Mouse (Mus musculus) hindbrain, embryonic 13.5 days (tissue): ENCODE results near the gene Eci1. TPM values are rescaled to one million over a fixed set of nuclear protein-coding genes. Genes with fewer than 3 reads are reported as not detected.
A peak's percentile ranks its signal among the peaks of the same experiment; 100 is the strongest.
"Not testable (repeated sequence)": the region's sequence is repeated elsewhere in the genome, so short reads cannot be mapped to it uniquely, and the experiment has no call there.

Experiments
- ATAC-seq: fragments of 200-750 bp; cut with Nextera tagmentation; 2 replicates; pipeline ENCODE4 v1.8.0; 2017; ENCODE audit warnings: moderate TSS enrichment; ENCODE audit not compliant: low FRiP score
- H3K27ac ChIP-seq: fragments of 300-500 bp; sonication (generic); 2 replicates; pipeline ENCODE4 v1.5.1; 2015; ENCODE audit warnings: inconsistent platforms, mild to moderate bottlenecking, moderate library complexity
- H3K27me3 ChIP-seq: fragments of 300-500 bp; sonication (generic); 2 replicates; pipeline ENCODE4 v1.6.1; 2015; ENCODE audit warnings: mild to moderate bottlenecking, inconsistent platforms
- H3K36me3 ChIP-seq: fragments of 300-500 bp; sonication (generic); 2 replicates; pipeline ENCODE4 v1.6.1; 2015; ENCODE audit warnings: mild to moderate bottlenecking, inconsistent platforms
- H3K4me1 ChIP-seq: fragments of 300-500 bp; sonication (generic); replicated peaks from 2 replicates; pipeline ENCODE4 v1.6.1; 2015; ENCODE audit warnings: inconsistent platforms
- H3K4me2 ChIP-seq: fragments of 300-500 bp; sonication (generic); 2 replicates; pipeline ENCODE4 v1.6.1; 2015; ENCODE audit warnings: inconsistent platforms, mild to moderate bottlenecking, moderate library complexity
- H3K4me3 ChIP-seq: fragments of 300-500 bp; sonication (generic); 2 replicates; pipeline ENCODE4 v1.5.1; 2015; ENCODE audit warnings: mild to moderate bottlenecking, inconsistent platforms
- H3K9ac ChIP-seq: fragments of 300-500 bp; sonication (generic); 2 replicates; pipeline ENCODE4 v1.6.1; 2015; ENCODE audit warnings: mild to moderate bottlenecking, inconsistent platforms
- H3K9me3 ChIP-seq: fragments of 300-500 bp; sonication (generic); 2 replicates; pipeline ENCODE4 v1.6.1; 2016; ENCODE audit warnings: inconsistent platforms
- WGBS: fragments of 180-500 bp; shearing (Covaris S2); methylation state at CpG from one replicate; pipeline ENCODE4 v1.1.7; 2015; 5-methylcytosine and 5-hydroxymethylcytosine counted together
- polyA plus RNA-seq: library from polyadenylated mRNA; unstranded; fragments of >200 nt; fragmentation: Nextera tagmentation; extraction: Ambion mirVana; gene quantifications from 2 replicates; pipeline ENCODE4 v1.2.1, GENCODE M21; 2015

The Eci1 gene
- polyA plus RNA-seq, 1 experiment from 2014 or later = 55.6 TPM

DNA sequence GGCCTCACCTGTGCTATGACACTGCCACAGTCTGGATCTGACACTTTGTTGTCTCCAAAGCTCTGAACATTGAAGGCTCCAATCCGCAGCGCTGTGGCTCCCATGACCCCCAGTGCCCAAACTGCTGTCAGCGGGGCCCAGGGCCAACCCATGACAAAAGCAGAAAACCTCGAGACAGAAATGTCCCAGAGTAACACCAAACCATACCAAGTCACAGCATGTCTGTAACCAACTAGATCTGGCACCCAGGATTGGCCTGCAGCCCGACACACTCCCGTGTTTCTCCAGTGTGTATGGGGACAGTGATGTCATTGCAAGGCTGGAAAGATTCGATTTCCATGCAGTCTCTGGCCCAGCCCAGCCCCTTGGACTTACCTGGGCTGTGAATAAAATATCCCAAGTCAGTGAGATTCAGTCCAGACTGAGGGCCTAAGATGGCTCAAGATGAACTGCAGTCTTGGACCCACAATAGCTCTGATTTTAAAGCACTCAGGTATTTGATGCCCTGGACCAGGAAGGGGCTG lies 16.3 kb downstream of the Eci1 start, which contains the start of gene Dnase1l2:
Dnase1l2 (minus strand) TSS at position 474 of the 524 bp plus-strand sequence.
- ATAC-seq = no peak

GRCm38 (mm10) chr17:24443409-24443808 lies 17.0 kb downstream of the Eci1 start:
- Histone ChIP-seq H3K9me3 (no peaks in the 10 kb centered on the region), H3K36me3 (peaks cover 98% of the 10 kb centered on the region), H3K27me3 (no peaks in the 10 kb centered on the region), H3K4me2 (no peak overlapping the region), H3K4me3 (no peak overlapping the region), H3K27ac (no peak overlapping the region), H3K9ac (no peak overlapping the region), H3K4me1 (no peaks in the 10 kb centered on the region)
- no peak for ATAC-seq
- WGBS = 89% methylated on average over 4 of the region's 4 CpGs

More for the DNA sequence above, 16.3 kb downstream of the Eci1 start, which contains the start of gene Dnase1l2:
- no peaks in the 10 kb centered on the region for H3K27me3 ChIP-seq
- H3K9ac ChIP-seq = no peak within 1 kb of the TSS
- H3K4me3 ChIP-seq = no peak within 1 kb of the TSS
- no peak within 1 kb of the TSS for H3K27ac ChIP-seq
- H3K4me1 ChIP-seq = no peaks in the 10 kb centered on the region
- peaks cover 96% of the 10 kb centered on the region for H3K36me3 ChIP-seq
- no peak within 1 kb of the TSS for H3K4me2 ChIP-seq
- H3K9me3 ChIP-seq = no peaks in the 10 kb centered on the region
- 82% methylated on average over 7 of the region's 7 CpGs for WGBS

DNA sequence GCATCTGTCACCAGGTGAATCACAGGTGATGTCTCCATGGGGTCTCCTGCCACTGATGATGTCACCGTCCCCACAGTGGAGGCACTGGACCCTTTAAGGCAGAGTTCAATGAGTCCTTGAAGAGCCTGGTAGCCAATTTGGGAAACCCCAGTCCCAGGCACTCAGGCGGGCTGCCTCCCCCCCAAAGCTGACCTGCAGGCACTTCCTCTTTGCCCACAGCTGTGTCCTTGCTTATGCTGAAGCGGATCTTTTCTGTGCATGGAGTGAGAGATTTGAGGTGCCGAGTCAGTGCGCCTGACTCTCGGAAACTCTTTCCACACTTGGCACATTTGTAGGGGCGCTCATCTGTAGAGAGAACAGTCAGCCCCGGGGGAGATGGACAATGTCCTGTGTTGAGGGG lies 20.1 kb downstream of the Eci1 start:
- H3K9ac ChIP-seq = no peak overlapping the region
- H3K27me3 ChIP-seq = no peaks in the 10 kb centered on the region
- no peaks in the 10 kb centered on the region for H3K9me3 ChIP-seq
- no peak overlapping the region for H3K4me3 ChIP-seq
- 97% methylated on average over 8 of the region's 8 CpGs for WGBS
- no peak overlapping the region for H3K27ac ChIP-seq
- ATAC-seq = no peak
- no peak overlapping the region for H3K4me2 ChIP-seq
- peaks cover 98% of the 10 kb centered on the region for H3K36me3 ChIP-seq
- no peaks in the 10 kb centered on the region; the same call in 1 of the 2 replicates for H3K4me1 ChIP-seq

GRCm38 (mm10) chr17:24449507-24449906 lies 23.1 kb downstream of the Eci1 start:
- H3K36me3 ChIP-seq = peaks cover 72% of the 10 kb centered on the region

DNA sequence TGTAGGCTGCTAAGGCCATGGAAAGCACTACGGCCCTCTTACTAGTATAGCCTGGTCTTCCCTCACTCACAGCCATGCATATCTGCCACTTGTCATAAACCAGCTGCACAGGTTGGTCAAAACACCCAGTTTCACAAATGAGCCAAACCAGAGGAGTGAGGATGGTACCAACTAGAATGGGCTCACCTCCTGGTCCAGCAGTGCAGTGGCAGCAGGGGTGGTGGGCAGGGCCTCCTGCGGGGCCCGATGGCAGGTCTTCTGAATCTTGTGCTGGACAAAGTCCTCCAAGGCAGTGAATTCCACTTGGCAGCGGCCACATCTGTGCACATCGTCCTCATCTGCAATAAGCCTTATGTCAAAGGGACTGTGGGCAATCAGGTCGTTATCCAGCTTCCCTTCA lies 24.8 kb downstream of the Eci1 start:
- Histone ChIP-seq H3K4me1 (peaks cover 33% of the 10 kb centered on the region), H3K4me2 (no peak overlapping the region), H3K9me3 (no peaks in the 10 kb centered on the region), H3K27me3 (no peaks in the 10 kb centered on the region), H3K9ac (no peak overlapping the region), H3K4me3 (no peak overlapping the region), H3K27ac (no peak overlapping the region), H3K36me3 (peaks cover 55% of the 10 kb centered on the region)
- 97% methylated on average over 6 of the region's 6 CpGs for WGBS
- no peak for ATAC-seq

More at GRCm38 (mm10) chr17:24449507-24449906, 23.1 kb downstream of the Eci1 start:
- Histone ChIP-seq H3K4me2 (no peak overlapping the region), H3K9me3 (no peaks in the 10 kb centered on the region), H3K4me3 (no peak overlapping the region), H3K27ac (no peak overlapping the region), H3K27me3 (no peaks in the 10 kb centered on the region), H3K9ac (no peak overlapping the region), H3K4me1 (peaks cover 29% of the 10 kb centered on the region)
- ATAC-seq = no peak
- WGBS = 95% methylated on average over 6 of the region's 6 CpGs

DNA sequence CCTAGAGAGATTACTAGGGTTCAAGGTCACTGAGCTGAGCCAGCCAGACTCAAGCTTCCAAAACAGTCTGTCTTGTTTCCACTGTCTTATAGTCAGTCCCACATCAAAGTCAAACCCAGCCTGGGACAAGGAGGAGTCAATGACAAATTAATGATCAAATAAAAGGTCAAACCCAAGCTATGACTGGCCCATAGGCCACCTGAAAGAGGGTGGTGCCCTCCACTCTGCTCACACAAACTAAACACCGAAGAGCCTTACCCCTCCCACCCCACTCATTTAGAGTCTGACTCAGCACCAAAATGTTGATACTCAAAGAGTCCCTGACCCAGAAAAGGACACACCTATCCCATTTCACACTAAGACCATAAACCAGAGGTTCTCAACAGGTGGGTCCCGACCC lies 26.9 kb downstream of the Eci1 start:
- Histone ChIP-seq H3K4me2 (peak overlapping the region; percentile 79), H3K9ac (no peak overlapping the region), H3K27ac (no peak overlapping the region), H3K36me3 (peaks cover 33% of the 10 kb centered on the region), H3K9me3 (no peaks in the 10 kb centered on the region), H3K4me3 (no peak overlapping the region), H3K27me3 (no peaks in the 10 kb centered on the region), H3K4me1 (peaks cover 33% of the 10 kb centered on the region)
- WGBS = 91% methylated on average over 2 of the region's 2 CpGs
- no peak for ATAC-seq

DNA sequence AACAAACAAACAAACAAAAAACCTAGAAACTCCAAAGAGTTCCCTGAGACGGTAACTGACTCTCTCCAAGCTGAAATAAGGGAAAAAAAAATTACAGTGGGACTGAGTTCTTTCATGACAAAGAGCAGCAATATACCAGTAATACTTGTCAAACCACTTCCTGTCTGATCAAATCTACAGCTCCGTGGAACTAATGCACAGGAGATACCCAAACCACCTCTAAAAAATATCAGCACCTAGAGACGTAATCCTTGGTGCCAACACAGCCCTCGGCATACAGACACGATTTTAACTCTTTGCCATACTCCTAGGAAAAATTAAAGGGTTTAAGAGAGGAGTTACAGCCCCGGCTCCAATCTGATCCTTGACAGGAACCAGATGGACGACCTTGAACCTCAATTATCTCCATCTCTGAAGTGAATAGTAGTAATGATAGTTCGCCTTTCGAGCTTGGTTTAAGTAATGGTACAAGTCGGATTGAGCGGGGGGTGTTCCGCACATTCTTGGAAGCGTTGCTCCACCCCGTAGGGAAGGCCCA lies 27.8 kb downstream of the Eci1 start:
- Histone ChIP-seq H3K27ac (peak overlapping the region; percentile 94), H3K4me2 (peak overlapping the region; percentile 79), H3K27me3 (no peaks in the 10 kb centered on the region), H3K36me3 (peaks cover 24% of the 10 kb centered on the region), H3K4me3 (peak overlapping the region; percentile 75), H3K9ac (peak overlapping the region; percentile 85), H3K4me1 (peaks cover 33% of the 10 kb centered on the region), H3K9me3 (no peaks in the 10 kb centered on the region)
- 9% methylated on average over 14 of the region's 14 CpGs for WGBS
- ATAC-seq = no peak

DNA sequence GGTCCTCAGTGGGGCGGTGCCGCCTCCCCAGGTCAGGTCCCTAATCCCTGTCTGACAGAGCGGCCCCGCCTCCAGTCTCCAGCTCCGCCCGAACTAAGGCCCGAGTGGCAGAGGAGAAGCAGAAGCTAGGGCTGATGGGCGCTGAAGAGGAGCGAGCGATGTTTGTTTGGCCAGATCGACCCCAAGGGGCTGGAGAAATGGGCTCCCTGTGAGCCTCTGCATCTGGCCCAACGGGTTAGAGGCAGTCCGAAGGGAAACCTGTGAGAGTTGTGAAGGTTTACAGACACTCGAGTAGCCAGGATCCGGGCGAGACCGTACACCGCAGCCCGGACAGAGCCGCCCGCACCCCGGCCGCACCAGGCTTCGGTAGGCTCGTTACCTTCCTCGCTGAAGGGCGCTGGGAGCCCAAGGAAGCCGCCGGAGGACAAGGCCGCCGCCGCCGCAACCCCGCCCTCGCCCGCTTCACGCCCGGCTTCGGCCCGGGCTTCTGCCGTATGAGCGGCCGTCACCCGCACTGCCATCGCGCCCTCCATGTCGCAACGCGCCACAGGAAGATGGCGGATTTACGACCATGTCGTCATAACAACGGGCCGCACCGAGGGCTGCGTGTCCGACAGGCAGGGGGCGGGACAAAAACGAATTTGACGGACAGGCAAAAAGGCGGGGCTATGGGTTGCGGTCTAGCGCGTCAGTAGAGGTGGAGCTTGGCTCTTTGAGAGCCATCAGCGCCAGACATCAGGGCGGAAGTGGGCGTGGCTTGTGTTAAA lies 28.5 kb downstream of the Eci1 start:
- Histone ChIP-seq H3K9ac (peak overlapping the region; percentile 85), H3K9me3 (no peaks in the 10 kb centered on the region), H3K27ac (peak overlapping the region; percentile 94), H3K36me3 (peaks cover 18% of the 10 kb centered on the region), H3K27me3 (no peaks in the 10 kb centered on the region), H3K4me3 (peak overlapping the region; percentile 75), H3K4me1 (peaks cover 33% of the 10 kb centered on the region), H3K4me2 (peak overlapping the region; percentile 79)
- under 1% methylated on average over 66 of the region's 67 CpGs for WGBS
- peak; percentile 96 for ATAC-seq

GRCm38 (mm10) chr17:24455523-24456206 lies 29.2 kb downstream of the Eci1 start:
- H3K27ac ChIP-seq = peak overlapping the region; percentile 60
- H3K4me1 ChIP-seq = peaks cover 33% of the 10 kb centered on the region
- peaks cover 10% of the 10 kb centered on the region for H3K36me3 ChIP-seq
- not testable (repeated sequence) for ATAC-seq, H3K9ac ChIP-seq, H3K27me3 ChIP-seq, H3K9me3 ChIP-seq
- peak overlapping the region; percentile 79 for H3K4me2 ChIP-seq
- 49% methylated on average over 10 of the region's 10 CpGs for WGBS
- H3K4me3 ChIP-seq = peak overlapping the region; percentile 75

DNA sequence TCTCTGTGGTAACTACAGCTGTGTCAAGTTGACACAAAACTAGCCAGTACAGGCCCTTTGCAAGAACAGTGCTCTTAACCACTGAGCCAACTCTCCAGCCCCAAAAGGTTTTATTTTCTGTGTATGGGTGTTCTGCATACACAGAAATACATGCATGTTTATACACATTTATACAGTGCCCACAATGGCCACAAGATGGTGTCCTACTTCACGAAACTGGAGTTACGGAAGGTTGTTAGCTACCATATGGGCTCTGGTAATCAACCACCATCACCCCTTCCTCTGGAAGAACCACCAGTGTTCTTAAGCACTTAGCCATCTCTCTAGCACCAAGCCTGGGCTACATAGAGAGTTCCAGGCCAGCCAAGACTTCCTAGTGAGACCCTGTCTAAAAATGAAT lies 35.1 kb downstream of the Eci1 start:
- no peak for ATAC-seq
- 65% methylated on average over 2 of the region's 2 CpGs for WGBS
- no peaks in the 10 kb centered on the region for H3K4me1 ChIP-seq

GRCm38 (mm10) chr17:24462932-24463331 lies 36.5 kb downstream of the Eci1 start:
- no peak overlapping the region for H3K27ac ChIP-seq
- H3K9ac ChIP-seq = no peak overlapping the region
- no peak for ATAC-seq
- no peaks in the 10 kb centered on the region for H3K9me3 ChIP-seq
- no peaks in the 10 kb centered on the region for H3K4me1 ChIP-seq
- 84% methylated on average over 1 of the region's 1 CpGs for WGBS
- H3K36me3 ChIP-seq = no peaks in the 10 kb centered on the region
- H3K4me3 ChIP-seq = no peak overlapping the region
- H3K4me2 ChIP-seq = no peak overlapping the region
- H3K27me3 ChIP-seq = no peaks in the 10 kb centered on the region

More for the DNA sequence above, 35.1 kb downstream of the Eci1 start:
- Histone ChIP-seq H3K36me3 (no peaks in the 10 kb centered on the region), H3K4me2 (no peak overlapping the region), H3K27me3 (no peaks in the 10 kb centered on the region), H3K4me3 (no peak overlapping the region), H3K9ac (no peak overlapping the region), H3K27ac (no peak overlapping the region), H3K9me3 (no peaks in the 10 kb centered on the region)

DNA sequence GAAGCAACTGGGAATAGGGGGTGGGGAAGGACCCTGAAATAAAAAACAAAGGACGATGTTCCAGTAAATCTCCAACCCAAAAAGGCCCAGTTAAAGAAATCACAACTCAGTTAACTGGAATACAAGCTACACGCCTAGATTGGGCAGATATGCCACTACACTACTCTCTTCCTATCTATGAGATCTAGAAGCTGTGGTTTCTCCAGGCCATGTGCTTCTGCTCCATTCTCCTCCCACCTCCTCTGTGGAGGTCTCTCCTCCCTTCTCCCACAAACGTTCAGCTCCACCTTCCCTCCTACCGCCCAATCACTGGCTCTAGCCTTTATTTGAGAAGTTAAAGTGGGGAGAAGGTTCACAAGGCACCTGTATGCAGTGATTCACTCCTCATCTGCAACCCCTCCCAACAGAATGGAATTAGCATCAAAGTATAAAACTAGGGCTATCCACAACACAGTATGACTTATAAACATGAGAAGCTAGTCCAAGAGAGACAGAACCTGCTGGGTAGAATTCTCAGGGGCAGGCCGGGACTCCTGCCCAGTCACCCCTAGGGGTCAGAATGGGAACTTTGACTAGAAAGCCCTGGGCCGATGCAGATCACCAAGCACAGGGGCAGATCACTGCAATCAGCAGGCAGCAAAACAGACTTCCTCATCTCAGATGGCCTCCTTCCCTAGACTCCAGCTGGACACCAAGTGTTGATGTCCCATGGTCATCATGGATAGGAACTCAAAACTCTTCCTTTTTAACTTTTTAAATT lies 37.1 kb downstream of the Eci1 start:
- Histone ChIP-seq H3K9ac (no peak overlapping the region), H3K36me3 (no peaks in the 10 kb centered on the region), H3K4me3 (no peak overlapping the region), H3K4me1 (no peaks in the 10 kb centered on the region), H3K27ac (no peak overlapping the region), H3K27me3 (no peaks in the 10 kb centered on the region), H3K9me3 (no peaks in the 10 kb centered on the region), H3K4me2 (no peak overlapping the region)
- ATAC-seq = no peak
- 65% methylated on average over 6 of the region's 6 CpGs for WGBS
